Mouse (Mus musculus) neural tube, embryonic 12.5 days (tissue): ENCODE results near the gene Fxyd5. TPM values are rescaled to one million over a fixed set of nuclear protein-coding genes. Genes with fewer than 3 reads are reported as not detected.

Experiments used
- ATAC-seq: fragments of 200-750 bp; cut with Nextera tagmentation; 2 replicates; pipeline ENCODE4 v1.8.0; 2017; ENCODE audit warnings: low read depth, mild to moderate bottlenecking, moderate TSS enrichment, moderate library complexity; ENCODE audit not compliant: low FRiP score
- H3K27ac ChIP-seq: fragments of 300-500 bp; sonication (generic); 2 replicates; pipeline ENCODE4 v1.5.1; 2016
- H3K27me3 ChIP-seq: fragments of 300-500 bp; sonication (generic); replicated peaks from 2 replicates; pipeline ENCODE4 v1.6.1; 2016; ENCODE audit warnings: mild to moderate bottlenecking
- H3K36me3 ChIP-seq: fragments of 300-500 bp; sonication (generic); 2 replicates; pipeline ENCODE4 v1.6.1; 2016; ENCODE audit warnings: mild to moderate bottlenecking
- H3K4me1 ChIP-seq: fragments of 300-500 bp; sonication (generic); 2 replicates; pipeline ENCODE4 v1.6.1; 2016
- H3K4me2 ChIP-seq: fragments of 300-500 bp; sonication (generic); replicated peaks from 2 replicates; pipeline ENCODE4 v1.6.1; 2016; ENCODE audit warnings: mild to moderate bottlenecking
- H3K4me3 ChIP-seq: fragments of 300-500 bp; sonication (generic); 2 replicates; pipeline ENCODE4 v1.5.1; 2016
- H3K9ac ChIP-seq: fragments of 300-500 bp; sonication (generic); 2 replicates; pipeline ENCODE4 v1.6.1; 2016; ENCODE audit warnings: mild to moderate bottlenecking
- H3K9me3 ChIP-seq: fragments of 300-500 bp; sonication (generic); 2 replicates; pipeline ENCODE4 v1.6.1; 2016; ENCODE audit warnings: mild to moderate bottlenecking
- WGBS: fragments of 180-500 bp; shearing (Covaris S2); methylation state at CpG from one replicate; pipeline ENCODE4 v1.1.7; 2016; 5-methylcytosine and 5-hydroxymethylcytosine counted together
- polyA plus RNA-seq: library from polyadenylated mRNA; unstranded; fragments of >200 nt; fragmentation: Nextera tagmentation; extraction: Ambion mirVana; gene quantifications from 2 replicates; pipeline ENCODE4 v1.2.1, GENCODE M21; 2016

The Fxyd5 gene
- polyA plus RNA-seq: 12.5 and 15.4 TPM in 2 replicates

GRCm38 (mm10) chr7:31042431-31042910, at the start of gene Fxyd5:
Gene Fxyd5, minus strand, starts transcription at chr7:31042481.
- peaks cover 47% of the 10 kb centered on the region for H3K27me3 ChIP-seq
- H3K4me1 ChIP-seq: peaks cover 11% of the 10 kb centered on the region
- WGBS: 33% methylated on average over 10 of the region's 10 CpGs
- ATAC-seq: no peak
- no peaks in the 10 kb centered on the region for H3K9me3 ChIP-seq
- peak within 1 kb of the TSS; percentile 50 for H3K4me2 ChIP-seq
- H3K27ac ChIP-seq: no peak within 1 kb of the TSS
- H3K4me3 ChIP-seq: peak within 1 kb of the TSS; percentile 9; the same call in 1 of the 2 replicates
- no peaks in the 10 kb centered on the region for H3K36me3 ChIP-seq
- no peak within 1 kb of the TSS for H3K9ac ChIP-seq

GRCm38 (mm10) chr7:31089721-31090120, 47.4 kb upstream of the Fxyd5 start:
- WGBS: 91% methylated on average over 2 of the region's 2 CpGs
- Histone ChIP-seq H3K27me3 (no peaks in the 10 kb centered on the region), H3K4me3 (no peak overlapping the region), H3K36me3 (no peaks in the 10 kb centered on the region), H3K4me1 (no peaks in the 10 kb centered on the region), H3K27ac (no peak overlapping the region), H3K9me3 (0 out of 2 replicates have a peak, but pooled peaks cover 4% of the 10 kb centered on the region), H3K9ac (no peak overlapping the region), H3K4me2 (no peak overlapping the region)
- no peak for ATAC-seq

GRCm38 (mm10) chr7:31088206-31088605, 45.9 kb upstream of the Fxyd5 start:
- WGBS: 80% methylated on average over 3 of the region's 3 CpGs
- ATAC-seq: no peak

GRCm38 (mm10) chr7:31087262-31087661, 45.0 kb upstream of the Fxyd5 start:
- H3K4me3 ChIP-seq: no peak overlapping the region
- 68% methylated on average over 2 of the region's 2 CpGs for WGBS
- ATAC-seq: no peak
- H3K9ac ChIP-seq: no peak overlapping the region
- H3K4me2 ChIP-seq: no peak overlapping the region
- peaks cover 7% of the 10 kb centered on the region; the same call in 1 of the 2 replicates for H3K4me1 ChIP-seq
- H3K9me3 ChIP-seq: 0 out of 2 replicates have a peak, but pooled peaks cover 4% of the 10 kb centered on the region
- no peaks in the 10 kb centered on the region for H3K27me3 ChIP-seq
- no peak overlapping the region for H3K27ac ChIP-seq
- H3K36me3 ChIP-seq: no peaks in the 10 kb centered on the region

More at GRCm38 (mm10) chr7:31088206-31088605, 45.9 kb upstream of the Fxyd5 start:
- H3K4me2 ChIP-seq: no peak overlapping the region
- H3K27me3 ChIP-seq: no peaks in the 10 kb centered on the region
- 0 out of 2 replicates have a peak, but pooled peaks cover 4% of the 10 kb centered on the region for H3K9me3 ChIP-seq
- H3K9ac ChIP-seq: no peak overlapping the region
- H3K4me1 ChIP-seq: 0 out of 2 replicates have a peak, but pooled peaks cover under 1% of the 10 kb centered on the region
- no peak overlapping the region for H3K4me3 ChIP-seq
- no peak overlapping the region for H3K27ac ChIP-seq
- no peaks in the 10 kb centered on the region for H3K36me3 ChIP-seq

- WGBS: 89% methylated on average over 9 of the region's 9 CpGs
- ATAC-seq: no peak
Measured at GRCm38 (mm10) chr7:31086175-31086755, 44.0 kb upstream of the Fxyd5 start.

GRCm38 (mm10) chr7:31085171-31085570, 42.9 kb upstream of the Fxyd5 start:
- WGBS: 23% methylated on average over 3 of the region's 3 CpGs
- no peak overlapping the region for H3K9ac ChIP-seq
- H3K27ac ChIP-seq: no peak overlapping the region
- H3K4me2 ChIP-seq: no peak overlapping the region
- H3K27me3 ChIP-seq: no peaks in the 10 kb centered on the region
- H3K4me1 ChIP-seq: peaks cover 7% of the 10 kb centered on the region; the same call in 1 of the 2 replicates
- H3K4me3 ChIP-seq: no peak overlapping the region
- no peaks in the 10 kb centered on the region for H3K36me3 ChIP-seq
- ATAC-seq: no peak
- 0 out of 2 replicates have a peak, but pooled peaks cover 4% of the 10 kb centered on the region for H3K9me3 ChIP-seq

More at GRCm38 (mm10) chr7:31086175-31086755, 44.0 kb upstream of the Fxyd5 start:
- H3K27ac ChIP-seq: no peak overlapping the region
- no peak overlapping the region for H3K9ac ChIP-seq
- 0 out of 2 replicates have a peak, but pooled peaks cover 4% of the 10 kb centered on the region for H3K9me3 ChIP-seq
- H3K4me1 ChIP-seq: peaks cover 7% of the 10 kb centered on the region; the same call in 1 of the 2 replicates
- no peak overlapping the region for H3K4me2 ChIP-seq
- no peak overlapping the region for H3K4me3 ChIP-seq
- no peaks in the 10 kb centered on the region for H3K27me3 ChIP-seq
- H3K36me3 ChIP-seq: no peaks in the 10 kb centered on the region

- no peak overlapping the region for H3K4me3 ChIP-seq
- no peak overlapping the region for H3K9ac ChIP-seq
- ATAC-seq: no peak
- no peak overlapping the region for H3K4me2 ChIP-seq
- no peak overlapping the region for H3K27ac ChIP-seq
- H3K36me3 ChIP-seq: no peaks in the 10 kb centered on the region
- H3K4me1 ChIP-seq: peaks cover 7% of the 10 kb centered on the region; the same call in 1 of the 2 replicates
- 0 out of 2 replicates have a peak, but pooled peaks cover 4% of the 10 kb centered on the region for H3K9me3 ChIP-seq
- WGBS: 60% methylated on average over 9 of the region's 9 CpGs
- no peaks in the 10 kb centered on the region for H3K27me3 ChIP-seq
Measured at GRCm38 (mm10) chr7:31084140-31084539, 41.9 kb upstream of the Fxyd5 start.

- Histone ChIP-seq H3K9me3 (0 out of 2 replicates have a peak, but pooled peaks cover 4% of the 10 kb centered on the region), H3K27me3 (no peaks in the 10 kb centered on the region), H3K27ac (no peak overlapping the region), H3K4me1 (peaks cover 9% of the 10 kb centered on the region; the same call in 1 of the 2 replicates), H3K4me3 (no peak overlapping the region), H3K4me2 (no peak overlapping the region), H3K36me3 (no peaks in the 10 kb centered on the region), H3K9ac (no peak overlapping the region)
- ATAC-seq: 0 out of 2 replicates have a peak, but pooled peaks have one; percentile 19
- WGBS: 63% methylated on average over 14 of the region's 14 CpGs
Measured at GRCm38 (mm10) chr7:31082831-31083588, 40.7 kb upstream of the Fxyd5 start.

- no peak overlapping the region for H3K4me3 ChIP-seq
- no peaks in the 10 kb centered on the region for H3K36me3 ChIP-seq
- 0 out of 2 replicates have a peak, but pooled peaks cover 4% of the 10 kb centered on the region for H3K9me3 ChIP-seq
- no peak overlapping the region for H3K27ac ChIP-seq
- H3K9ac ChIP-seq: no peak overlapping the region
- no peak for ATAC-seq
- H3K27me3 ChIP-seq: no peaks in the 10 kb centered on the region
- peaks cover 17% of the 10 kb centered on the region; the same call in 1 of the 2 replicates for H3K4me1 ChIP-seq
- H3K4me2 ChIP-seq: no peak overlapping the region
Measured at GRCm38 (mm10) chr7:31082106-31082505, 39.8 kb upstream of the Fxyd5 start.

GRCm38 (mm10) chr7:31081106-31081505, 38.8 kb upstream of the Fxyd5 start:
- H3K4me3 ChIP-seq: no peak overlapping the region
- H3K36me3 ChIP-seq: no peaks in the 10 kb centered on the region
- 32% methylated on average over 1 of the region's 1 CpGs for WGBS
- ATAC-seq: no peak
- H3K27me3 ChIP-seq: no peaks in the 10 kb centered on the region
- no peak overlapping the region for H3K27ac ChIP-seq
- 0 out of 2 replicates have a peak, but pooled peaks cover 4% of the 10 kb centered on the region for H3K9me3 ChIP-seq
- H3K4me1 ChIP-seq: peaks cover 17% of the 10 kb centered on the region; the same call in 1 of the 2 replicates
- no peak overlapping the region for H3K9ac ChIP-seq
- no peak overlapping the region for H3K4me2 ChIP-seq

- no peak overlapping the region for H3K27ac ChIP-seq
- H3K36me3 ChIP-seq: no peaks in the 10 kb centered on the region
- WGBS: 60% methylated on average over 3 of the region's 3 CpGs
- no peak overlapping the region for H3K4me3 ChIP-seq
- no peak for ATAC-seq
- H3K9me3 ChIP-seq: no peaks in the 10 kb centered on the region
- no peaks in the 10 kb centered on the region for H3K27me3 ChIP-seq
- no peak overlapping the region for H3K9ac ChIP-seq
- no peak overlapping the region for H3K4me2 ChIP-seq
- peaks cover 17% of the 10 kb centered on the region; the same call in 1 of the 2 replicates for H3K4me1 ChIP-seq
Measured at GRCm38 (mm10) chr7:31080611-31081010, 38.3 kb upstream of the Fxyd5 start.

- Histone ChIP-seq H3K4me1 (peaks cover 17% of the 10 kb centered on the region; the same call in 1 of the 2 replicates), H3K36me3 (no peaks in the 10 kb centered on the region), H3K9me3 (no peaks in the 10 kb centered on the region), H3K27me3 (no peaks in the 10 kb centered on the region), H3K27ac (no peak overlapping the region), H3K9ac (no peak overlapping the region), H3K4me2 (no peak overlapping the region), H3K4me3 (no peak overlapping the region)
- no peak for ATAC-seq
- 88% methylated on average over 8 of the region's 8 CpGs for WGBS
Measured at GRCm38 (mm10) chr7:31079670-31080069, 37.4 kb upstream of the Fxyd5 start.
